Mouse (Mus musculus) MEL (cell line): ENCODE measurements around the gene Kansl2. TPM values are rescaled to one million over a fixed set of nuclear protein-coding genes. Genes with fewer than 3 reads are reported as not detected.

Experiments used
- DNase-seq: peaks from one replicate; pipeline ENCODE4 v3.0.0; 2011; ENCODE audit warnings: low read depth, low spot score
- H3K27ac ChIP-seq: 2 replicates; pipeline ENCODE4 v1.5.1; 2012; ENCODE audit warnings: low read depth, mild to moderate bottlenecking, control low read depth, low read length, moderate library complexity; ENCODE audit not compliant: control insufficient read depth
- H3K27me3 ChIP-seq, 2 experiments: fragments of 150-350 bp in 1 of 2; sonication (generic) in 1 of 2; 2 replicates each; pipeline ENCODE4 v1.6.1; 2012; ENCODE audit warnings: low read length in 2 of 2, mild to moderate bottlenecking in 2 of 2, improper control_type of control experiment in 1 of 2, moderate library complexity in 1 of 2; ENCODE audit not compliant: insufficient read depth in 2 of 2, control insufficient read depth in 1 of 2
- H3K36me3 ChIP-seq, 2 experiments: 2 replicates each; pipeline ENCODE4 v1.6.1; 2012 to 2014; ENCODE audit warnings: low read length in 2 of 2, improper control_type of control experiment in 1 of 2, inconsistent platforms in 1 of 2, mild to moderate bottlenecking in 1 of 2; ENCODE audit not compliant: insufficient read depth in 2 of 2, control insufficient read depth in 1 of 2
- H3K4me1 ChIP-seq, 2 experiments: fragments of 150-350 bp in 1 of 2; sonication (generic) in 1 of 2; 2 replicates each; pipeline ENCODE4 v1.6.1; 2012; ENCODE audit warnings: low read length in 2 of 2, improper control_type of control experiment in 1 of 2, mild to moderate bottlenecking in 1 of 2; ENCODE audit not compliant: insufficient read depth in 2 of 2, control insufficient read depth in 1 of 2
- H3K4me3 ChIP-seq, 2 experiments: fragments of 150-350 bp in 1 of 2; sonication (generic) in 1 of 2; 2 replicates each; pipeline ENCODE4 v1.5.1; 2012; ENCODE audit warnings: low read depth in 2 of 2, low read length in 2 of 2, mild to moderate bottlenecking in 2 of 2, moderate library complexity in 2 of 2, control low read depth in 1 of 2, improper control_type of control experiment in 1 of 2; ENCODE audit not compliant: control insufficient read depth in 1 of 2, insufficient read depth in 1 of 2
- H3K79me2 ChIP-seq: 2 replicates; pipeline ENCODE4 v1.6.1; 2012; ENCODE audit warnings: mild to moderate bottlenecking, low read length, moderate library complexity; ENCODE audit not compliant: control insufficient read depth, poor library complexity, insufficient read depth
- H3K9ac ChIP-seq: 2 replicates; pipeline ENCODE4 v1.6.1; 2012; ENCODE audit warnings: low read depth, mild to moderate bottlenecking, control low read depth, low read length, moderate library complexity; ENCODE audit not compliant: control insufficient read depth, poor library complexity, severe bottlenecking
- H3K9me3 ChIP-seq: fragments of 150-350 bp; sonication (generic); replicated peaks from 2 replicates; pipeline ENCODE4 v1.6.1; 2012; ENCODE audit warnings: mild to moderate bottlenecking, low read length, improper control_type of control experiment, moderate library complexity; ENCODE audit not compliant: insufficient read depth
- CHD2 ChIP-seq: IDR thresholded peaks from 2 replicates; pipeline ENCODE4 v1.6.1; 2011; ENCODE audit warnings: low read length, improper control_type of control experiment
- CTCF ChIP-seq, 3 experiments: IDR thresholded peaks in 2 of 3; conservative IDR thresholded peaks in 1 of 3; 2 replicates each; pipeline ENCODE4 v1.5.1; 2011 to 2012; ENCODE audit warnings: low read length in 3 of 3, low read depth in 2 of 3, mild to moderate bottlenecking in 2 of 3, improper control_type of control experiment in 1 of 3, inconsistent platforms in 1 of 3, mixed read lengths in 1 of 3, moderate library complexity in 1 of 3; ENCODE audit not compliant: control insufficient read depth in 1 of 3, insufficient read depth in 1 of 3, poor library complexity in 1 of 3, severe bottlenecking in 1 of 3
- ELF1 ChIP-seq: IDR thresholded peaks from 2 replicates; pipeline ENCODE4 v1.6.1; 2014; ENCODE audit warnings: low read depth, mild to moderate bottlenecking, inconsistent platforms, low read length, improper control_type of control experiment, moderate library complexity
- EP300 ChIP-seq, 2 experiments: IDR thresholded peaks; 2 replicates each; pipeline ENCODE4 v1.6.1; 2011; ENCODE audit warnings: improper control_type of control experiment in 2 of 2, low read length in 2 of 2, low read depth in 1 of 2, mild to moderate bottlenecking in 1 of 2
- HCFC1 ChIP-seq: IDR thresholded peaks from 2 replicates; pipeline ENCODE4 v1.6.1; 2012; ENCODE audit warnings: low read depth, mild to moderate bottlenecking, inconsistent platforms, low read length, improper control_type of control experiment, moderate library complexity
- JUND ChIP-seq: IDR thresholded peaks from 2 replicates; pipeline ENCODE4 v1.6.1; 2011; ENCODE audit warnings: low read depth, mild to moderate bottlenecking, improper control_type of control experiment, low read length
- KAT2A ChIP-seq: conservative IDR thresholded peaks from 2 replicates; pipeline ENCODE4 v1.6.1; 2012; ENCODE audit warnings: low read depth, low read length, improper control_type of control experiment, inconsistent platforms
- MAFK ChIP-seq: IDR thresholded peaks from 2 replicates; pipeline ENCODE4 v1.6.1; 2011; ENCODE audit warnings: low read depth, mild to moderate bottlenecking, low read length, improper control_type of control experiment, borderline replicate concordance
- MAX ChIP-seq: IDR thresholded peaks from 2 replicates; pipeline ENCODE4 v1.6.1; 2011; ENCODE audit warnings: low read length, improper control_type of control experiment
- MAZ ChIP-seq: IDR thresholded peaks from 2 replicates; pipeline ENCODE4 v1.6.1; 2012; ENCODE audit warnings: low read depth, mild to moderate bottlenecking, inconsistent platforms, low read length, improper control_type of control experiment
- POLR2A ChIP-seq, 2 experiments: IDR thresholded peaks; 2 replicates each; pipeline ENCODE4 v1.6.1; 2011 to 2012; ENCODE audit warnings: low read length in 2 of 2, mild to moderate bottlenecking in 2 of 2, control low read depth in 1 of 2, improper control_type of control experiment in 1 of 2, low read depth in 1 of 2, moderate library complexity in 1 of 2; ENCODE audit not compliant: control insufficient read depth in 1 of 2, insufficient read depth in 1 of 2, poor library complexity in 1 of 2
- POLR2AphosphoS5 ChIP-seq: IDR thresholded peaks from 2 replicates; pipeline ENCODE4 v1.6.1; 2012; ENCODE audit warnings: low read depth, borderline replicate concordance, mild to moderate bottlenecking, inconsistent platforms, low read length, moderate library complexity, mixed read lengths
- RCOR1 ChIP-seq: IDR thresholded peaks from 2 replicates; pipeline ENCODE4 v1.6.1; 2012; ENCODE audit warnings: low read depth, mild to moderate bottlenecking, inconsistent platforms, low read length, improper control_type of control experiment
- SIN3A ChIP-seq: IDR thresholded peaks from 2 replicates; pipeline ENCODE4 v1.6.1; 2012; ENCODE audit warnings: low read length, improper control_type of control experiment, inconsistent platforms
- SMC3 ChIP-seq: IDR thresholded peaks from 2 replicates; pipeline ENCODE4 v1.6.1; 2011; ENCODE audit warnings: low read depth, low read length, improper control_type of control experiment
- TBP ChIP-seq: IDR thresholded peaks from 2 replicates; pipeline ENCODE4 v1.8.0; 2011; ENCODE audit warnings: low read depth, low read length, improper control_type of control experiment
- TCF12 ChIP-seq: IDR thresholded peaks from 2 replicates; pipeline ENCODE4 v1.6.1; 2014; ENCODE audit warnings: low read depth, mild to moderate bottlenecking, inconsistent platforms, low read length, improper control_type of control experiment, moderate library complexity
- USF2 ChIP-seq, 2 experiments: IDR thresholded peaks; 2 replicates each; pipeline ENCODE4 v1.6.1; 2011 to 2012; ENCODE audit warnings: improper control_type of control experiment in 2 of 2, low read length in 2 of 2, borderline replicate concordance in 1 of 2, inconsistent platforms in 1 of 2, low read depth in 1 of 2, mild to moderate bottlenecking in 1 of 2; ENCODE audit not compliant: insufficient read depth in 1 of 2
- ZMIZ1 ChIP-seq: IDR thresholded peaks from 2 replicates; pipeline ENCODE4 v1.6.1; 2012; ENCODE audit warnings: low read depth, mild to moderate bottlenecking, inconsistent platforms, low read length, improper control_type of control experiment, moderate library complexity
- ZNF384 ChIP-seq: IDR thresholded peaks from 2 replicates; pipeline ENCODE4 v1.6.1; 2012; ENCODE audit warnings: low read depth, mild to moderate bottlenecking, inconsistent platforms, low read length, improper control_type of control experiment
- polyA plus RNA-seq, 2 experiments: library from polyadenylated mRNA; stranded (reverse) in 1 of 2; unstranded in 1 of 2; fragments of >175 nt in 1 of 2; fragments of >200 nt in 1 of 2; gene quantifications; 2 replicates each; pipeline versions ENCODE4 v1.2.1 to v1.2.4; 2012; ENCODE audit warnings: low replicate concordance in 2 of 2, low read depth in 1 of 2; ENCODE audit not compliant: insufficient read length in 2 of 2, insufficient read depth in 1 of 2, missing spikeins in 1 of 2
- total RNA-seq: library from RNA; depleted of rRNA; stranded (reverse); fragments of 300-350 nt; gene quantifications from 2 replicates; pipeline ENCODE4 v1.2.3, GENCODE M21; 2012

Kansl2 gene
- total and polyA plus RNA-seq, 3 experiments: 157 to 170 TPM; not detected in 1

- TF ChIP-seq KAT2A: no peak
- TF ChIP-seq TBP: no peak
- TF ChIP-seq EP300 (IDR thresholded peaks at IDR 0.05; ENCODE audit: low read depth in 1 of 2, low read length in 2 of 2): no peak
- TF ChIP-seq RCOR1: no peak
- no peak for TF ChIP-seq SIN3A
- TF ChIP-seq MAZ: peak; percentile 37; the same call in 1 of the 2 replicates
- TF ChIP-seq JUND: no peak
- TF ChIP-seq SMC3: peak; percentile 62
- no peak for TF ChIP-seq ELF1
- no peak for TF ChIP-seq POLR2AphosphoS5
Measured at GRCm38 (mm10) chr15:98475382-98475781, 58.7 kb downstream of the Kansl2 start (continued).

- Histone ChIP-seq H3K9me3 (no peaks in the 10 kb centered on the region), H3K27me3 (peaks cover 9 to 11% of the 10 kb centered on the region in 2 experiments), H3K4me3 (no peak overlapping the region), H3K79me2 (no peaks in the 10 kb centered on the region), H3K36me3 (no peaks in the 10 kb centered on the region), H3K27ac (no peak overlapping the region), H3K9ac (no peak overlapping the region), H3K4me1 (peaks cover 10 to 26% of the 10 kb centered on the region in 2 experiments; a peak in 3 of 4 replicates)
- no peak for TF ChIP-seq MAX
- DNase-seq: no peak
Measured at GRCm38 (mm10) chr15:98474958-98475357, 59.1 kb downstream of the Kansl2 start.

GRCm38 (mm10) chr15:98471539-98471938 lies 62.5 kb downstream of the Kansl2 start:
- peaks cover 7 to 8% of the 10 kb centered on the region in 2 experiments; a peak in 2 of 4 replicates for H3K4me1 ChIP-seq
- H3K27me3 ChIP-seq: peaks cover 9 to 20% of the 10 kb centered on the region in 2 experiments
- no peaks in the 10 kb centered on the region for H3K36me3 ChIP-seq
- no peak overlapping the region for H3K4me3 ChIP-seq
- H3K79me2 ChIP-seq: no peaks in the 10 kb centered on the region
- H3K9ac ChIP-seq: no peak overlapping the region
- TF ChIP-seq MAFK: no peak
- no peak for TF ChIP-seq CHD2
- TF ChIP-seq RCOR1: no peak
- TF ChIP-seq HCFC1: no peak
- no peak for TF ChIP-seq EP300 (IDR thresholded peaks at IDR 0.05; ENCODE audit: low read depth in 1 of 2, low read length in 2 of 2)
- no peak for TF ChIP-seq POLR2A (IDR thresholded peaks at IDR 0.05; ENCODE audit: control insufficient read depth in 1 of 2, insufficient read depth in 1 of 2, low read depth in 1 of 2, low read length in 2 of 2, poor library complexity in 1 of 2)
- no peak for TF ChIP-seq USF2 (IDR thresholded peaks at IDR 0.05; ENCODE audit: borderline replicate concordance in 1 of 2, insufficient read depth in 1 of 2, low read depth in 1 of 2, low read length in 2 of 2)
- TF ChIP-seq ZMIZ1: no peak
- no peak for TF ChIP-seq TCF12
- TF ChIP-seq MAZ: no peak
- no peak for TF ChIP-seq ZNF384
- TF ChIP-seq CTCF (IDR thresholded peaks at IDR 0.05 in 2 of 3, conservative IDR thresholded peaks at IDR 0.05 in 1 of 3; ENCODE audit: control insufficient read depth in 1 of 3, insufficient read depth in 1 of 3, low read depth in 2 of 3, low read length in 3 of 3, poor library complexity in 1 of 3, severe bottlenecking in 1 of 3): no peak
- TF ChIP-seq, all 39 proteins: peak for 0
- Histone ChIP-seq H3K9me3 (no peaks in the 10 kb centered on the region), H3K27ac (no peak overlapping the region)
- no peak for DNase-seq
